Mouse (Mus musculus): ENCODE measurements around the gene Rassf5. TPM values are rescaled to one million over a fixed set of nuclear protein-coding genes. Genes with fewer than 3 reads are reported as not detected.
A peak's percentile ranks its signal among the peaks of the same experiment; 100 is the strongest.

Rassf5 gene
- polyA plus RNA-seq, 1 experiment from 2014 or later, result 2.6 TPM

DNA sequence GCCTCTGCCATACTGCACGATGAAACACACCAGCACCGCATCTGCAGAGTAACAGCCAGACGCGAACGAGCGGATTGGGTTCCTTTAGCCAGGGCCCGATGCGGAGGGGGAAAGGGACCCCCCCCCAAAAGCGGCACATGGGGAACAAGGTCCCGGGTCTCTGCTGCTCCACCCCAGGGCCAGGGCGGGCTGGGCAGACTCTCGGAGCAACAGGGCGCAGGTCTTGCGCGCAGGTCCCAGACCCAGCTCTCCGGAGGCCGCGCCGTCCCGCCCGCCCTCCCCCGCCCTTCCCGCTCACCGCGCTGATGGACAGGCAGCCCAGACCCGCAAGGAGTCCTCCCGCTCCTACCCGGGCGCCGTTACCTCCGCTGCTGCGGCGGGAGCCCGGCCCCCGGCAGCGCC, 107.3 kb downstream of the Rassf5 start:
- peak; percentile 92 for ATAC-seq (ENCODE audit: low FRiP score)
- peak overlapping the region; percentile 80 for H3K4me2 ChIP-seq
- peak overlapping the region; percentile 84 for H3K9ac ChIP-seq
- H3K36me3 ChIP-seq, result peaks cover 2% of the 10 kb centered on the region; the same call in 1 of the 2 replicates
- H3K4me1 ChIP-seq (replicated peaks), result peaks cover 43% of the 10 kb centered on the region
- peak overlapping the region; percentile 77 for H3K4me3 ChIP-seq
- H3K9me3 ChIP-seq, result no peaks in the 10 kb centered on the region
- peak overlapping the region; percentile 93 for H3K27ac ChIP-seq
- 0% methylated on average over 34 of the region's 36 CpGs for WGBS
- no peaks in the 10 kb centered on the region for H3K27me3 ChIP-seq

DNA sequence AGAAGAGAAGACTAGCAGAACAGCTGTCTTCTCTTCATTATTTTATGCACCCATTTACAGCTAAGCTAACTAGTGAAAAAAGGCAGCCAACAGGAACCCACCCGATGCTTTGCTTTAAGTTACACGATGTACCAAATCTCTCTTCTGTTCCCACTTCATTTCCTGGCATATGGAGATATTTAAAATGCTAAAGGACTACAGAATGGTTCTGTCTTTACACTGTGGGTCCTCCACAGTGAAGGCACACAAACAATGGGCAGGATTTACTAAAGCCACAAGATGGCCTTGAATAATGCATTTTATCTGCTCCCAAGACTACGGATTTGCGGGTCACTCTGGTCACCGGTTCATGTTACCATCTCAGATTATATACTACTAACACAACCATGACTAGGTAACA, 107.9 kb downstream of the Rassf5 start:
- H3K4me2 ChIP-seq, result peak overlapping the region; percentile 80
- no peak overlapping the region for H3K27ac ChIP-seq
- H3K4me1 ChIP-seq (replicated peaks), result peaks cover 43% of the 10 kb centered on the region
- no peak for ATAC-seq (ENCODE audit: low FRiP score)
- H3K27me3 ChIP-seq, result no peaks in the 10 kb centered on the region
- H3K9me3 ChIP-seq, result no peaks in the 10 kb centered on the region
- peak overlapping the region; percentile 63 for H3K9ac ChIP-seq
- H3K36me3 ChIP-seq, result peaks cover 2% of the 10 kb centered on the region; the same call in 1 of the 2 replicates
- peak overlapping the region; percentile 77 for H3K4me3 ChIP-seq
- 10% methylated on average over 5 of the region's 5 CpGs for WGBS

DNA sequence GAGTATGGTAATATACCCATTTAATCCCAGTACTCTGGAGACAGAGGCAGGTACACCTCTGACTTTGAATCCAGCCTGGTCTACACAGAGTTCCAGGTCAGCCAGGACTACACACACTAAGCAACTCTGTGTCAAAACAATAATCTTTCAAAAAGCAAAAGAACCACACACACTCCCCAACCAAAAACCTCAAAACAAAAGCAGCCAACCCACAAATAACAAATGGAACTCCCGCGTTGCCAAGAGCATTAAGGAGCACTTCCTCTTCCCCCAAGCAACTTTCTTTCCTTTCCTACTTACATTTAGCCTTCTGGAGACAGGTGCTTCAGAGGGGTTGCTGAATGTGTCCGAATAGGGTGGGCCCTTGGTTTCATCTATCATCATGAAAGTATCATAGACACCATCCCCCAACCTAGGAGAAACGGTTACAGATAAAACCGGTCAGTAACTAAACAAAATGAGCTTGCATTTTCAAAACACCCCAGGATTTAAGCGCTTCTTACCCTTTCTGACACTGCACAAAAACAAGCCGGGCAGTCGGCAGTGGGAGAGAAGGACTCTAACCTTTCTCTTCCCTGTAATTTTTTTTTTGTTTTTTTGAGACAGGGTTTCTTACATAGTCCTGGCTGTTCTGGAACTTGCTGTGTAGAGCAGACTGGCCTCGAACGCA, 109.0 kb downstream of the Rassf5 start:
- no peak for ATAC-seq (ENCODE audit: low FRiP score)
- Histone ChIP-seq H3K9ac (no peak overlapping the region; the same call in 1 of the 2 replicates), H3K27me3 (no peaks in the 10 kb centered on the region), H3K27ac (no peak overlapping the region), H3K36me3 (peaks cover 2% of the 10 kb centered on the region; the same call in 1 of the 2 replicates), H3K4me3 (peak overlapping the region; percentile 77; the same call in 1 of the 2 replicates), H3K9me3 (no peaks in the 10 kb centered on the region), H3K4me2 (peak overlapping the region; percentile 80), H3K4me1 (replicated peaks) (peaks cover 43% of the 10 kb centered on the region)
- WGBS, result 79% methylated on average over 10 of the region's 10 CpGs

DNA sequence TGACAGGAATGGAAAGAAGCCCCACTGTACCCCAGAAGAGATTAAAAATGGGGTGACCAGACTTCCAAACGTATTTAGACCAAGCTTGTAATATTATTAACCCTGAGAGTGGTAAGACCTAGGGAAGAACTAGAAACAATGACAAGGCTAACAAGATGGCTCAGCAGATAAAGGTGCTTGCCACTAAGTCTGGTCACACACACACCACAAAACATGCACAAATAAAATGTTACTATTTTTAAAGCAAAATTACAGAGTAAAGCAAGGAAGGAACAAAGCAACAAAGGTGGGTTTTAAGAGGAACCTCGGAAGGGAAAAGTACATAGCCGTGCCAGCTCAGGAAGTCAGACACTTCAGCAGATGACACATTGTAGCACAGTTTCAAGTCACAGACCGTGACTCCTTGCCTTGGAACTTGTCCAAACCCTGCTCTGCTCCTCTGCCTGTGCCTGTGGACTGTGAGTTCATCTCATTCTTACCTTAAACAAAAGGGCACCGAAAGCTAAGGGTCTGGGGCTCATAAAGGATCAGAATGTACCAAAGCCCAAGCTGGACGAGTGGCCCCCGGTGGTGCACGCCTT, 110.0 kb downstream of the Rassf5 start:
- Histone ChIP-seq H3K4me1 (replicated peaks) (peaks cover 43% of the 10 kb centered on the region), H3K9ac (peak overlapping the region; percentile 47), H3K36me3 (peaks cover 12% of the 10 kb centered on the region), H3K4me3 (peak overlapping the region; percentile 7; the same call in 1 of the 2 replicates), H3K27ac (peak overlapping the region; percentile 64), H3K9me3 (no peaks in the 10 kb centered on the region), H3K4me2 (peak overlapping the region; percentile 80; the same call in 1 of the 2 replicates), H3K27me3 (no peaks in the 10 kb centered on the region)
- no peak for ATAC-seq (ENCODE audit: low FRiP score)
- 57% methylated on average over 8 of the region's 8 CpGs for WGBS

DNA sequence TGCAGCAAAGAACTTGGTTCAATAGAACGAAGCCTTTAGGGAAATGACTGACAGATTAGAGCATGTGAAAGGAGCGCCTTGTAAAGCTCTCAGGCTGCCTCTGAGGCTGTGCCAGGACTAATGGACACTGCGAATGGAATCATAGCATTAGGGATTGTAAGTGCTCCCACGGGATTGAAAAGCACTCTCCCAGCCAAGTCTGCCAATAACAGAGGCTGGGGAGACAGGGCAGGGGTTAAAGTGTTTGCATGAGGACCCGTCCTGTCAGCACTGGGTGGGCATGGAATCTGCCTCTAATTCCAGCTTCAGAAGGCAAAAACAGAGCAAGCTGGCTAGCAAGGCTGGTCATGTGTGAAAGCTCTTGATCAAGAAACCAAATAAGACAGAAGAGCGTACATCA, 110.8 kb downstream of the Rassf5 start:
- H3K27ac ChIP-seq, result peak overlapping the region; percentile 64; the same call in 1 of the 2 replicates
- 41% methylated on average over 6 of the region's 6 CpGs for WGBS
- peak overlapping the region; percentile 58; the same call in 1 of the 2 replicates for H3K9ac ChIP-seq

More for the DNA sequence above, 110.8 kb downstream of the Rassf5 start:
- Histone ChIP-seq H3K4me1 (replicated peaks) (peaks cover 42% of the 10 kb centered on the region), H3K4me2 (peak overlapping the region; percentile 80), H3K36me3 (peaks cover 20% of the 10 kb centered on the region), H3K9me3 (no peaks in the 10 kb centered on the region), H3K4me3 (peak overlapping the region; percentile 7; the same call in 1 of the 2 replicates), H3K27me3 (no peaks in the 10 kb centered on the region)
- no peak for ATAC-seq (ENCODE audit: low FRiP score)

Other genes starting within 250 kb of the Rassf5 start
- not detected in 2 replicates for gene Il10, start 225.4 kb downstream of the Rassf5 start, polyA plus RNA-seq (2015; fragmentation: Nextera tagmentation; extraction: Ambion mirVana)
- 22.0 and 23.1 TPM in 2 replicates for gene Mapkapk2, start 147.4 kb downstream of the Rassf5 start, polyA plus RNA-seq (2015; fragmentation: Nextera tagmentation; extraction: Ambion mirVana)
- gene Dyrk3, start 106.9 kb downstream of the Rassf5 start, polyA plus RNA-seq (2015; fragmentation: Nextera tagmentation; extraction: Ambion mirVana), result 15.5 and 15.6 TPM in 2 replicates
- gene Eif2d, start 92.1 kb downstream of the Rassf5 start, polyA plus RNA-seq (2015; fragmentation: Nextera tagmentation; extraction: Ambion mirVana), result 52.7 and 52.8 TPM in 2 replicates
- 0.66 and 0.92 TPM in 2 replicates for gene Ikbke, start 34.3 kb upstream of the Rassf5 start, polyA plus RNA-seq (2015; fragmentation: Nextera tagmentation; extraction: Ambion mirVana)